21 mouse cellular contexts compared by ENCODE assay signal in genomic region chr2:125577670-125578069, GRCm38 (mm10). TPM values are rescaled to one million over a fixed set of nuclear protein-coding genes. Genes with fewer than 3 reads are reported as not detected.
DNase-seq lines count a peak whose midpoint lies in the region; ATAC-seq and TF ChIP-seq lines count a peak whose summit lies in the region.
"Had no signal": no experiment of that assay in that cellular context is flagged by ENCODE, and none has a peak within 500 bp of the region (broad histone marks: within the 10 kb centered on the region; RNA-seq: fewer than 3 reads in every experiment).

No protein-coding gene starts in this region.

- H3K4me3 ChIP-seq in gastrocnemius, adult 2 months: no peak overlapping the region
- H3K4me3 ChIP-seq in intestine, embryonic 15.5 days (replicated peaks): no peak overlapping the region
- H3K4me3 ChIP-seq: embryonic facial prominence, embryonic 15.5 days; erythroblast, embryonic 14.5 days; forebrain, embryonic 10.5 days; heart, embryonic 15.5 days; hindbrain, embryonic 10.5 days had no signal

- peaks cover 22% of the 10 kb centered on the region for H3K36me3 ChIP-seq in intestine, embryonic 15.5 days

- H3K4me1 ChIP-seq in intestine, embryonic 15.5 days (replicated peaks): no peaks in the 10 kb centered on the region
- H3K4me1 ChIP-seq: embryonic facial prominence, embryonic 15.5 days; forebrain, embryonic 10.5 days; heart, embryonic 15.5 days; hindbrain, embryonic 10.5 days had no signal

- 80% methylated on average over 4 of the region's 4 CpGs for WGBS in intestine, embryonic 15.5 days

- DNase-seq in gastrocnemius, adult 2 months: peak; percentile 48
- no peak for DNase-seq in gastrocnemius, postnatal 36 days
- DNase-seq in heart, adult 8-10 months (ENCODE audit: low spot score): peak; percentile 16
- DNase-seq in heart, postnatal 14 days: no peak
- peak; percentile 22 for DNase-seq in ZHBTc4 (ENCODE audit: low read depth, low spot score)
- peak; percentile 76 for DNase-seq in skeletal muscle tissue, adult 2 months (ENCODE audit: low read depth, low spot score)
- DNase-seq: adrenal gland, adult 8-10 months; adrenal gland, postnatal 36 days; cerebellum, adult 8-10 months; cerebellum, postnatal 14 days; embryo, embryonic 11 days; kidney, adult 8-10 months had no signal

- H3K9me3 ChIP-seq in intestine, embryonic 15.5 days: no peaks in the 10 kb centered on the region
- H3K9me3 ChIP-seq: embryonic facial prominence, embryonic 15.5 days; forebrain, embryonic 10.5 days; hindbrain, embryonic 10.5 days had no signal

- no peaks in the 10 kb centered on the region for H3K27me3 ChIP-seq in intestine, embryonic 15.5 days (replicated peaks)
- H3K27me3 ChIP-seq: embryonic facial prominence, embryonic 15.5 days; heart, embryonic 15.5 days had no signal

- TF ChIP-seq CTCF in gastrocnemius, adult 2 months (IDR thresholded peaks at IDR 0.05): no peak

- intact Hi-C loops in gastrocnemius, adult 2 months (cut with DNase I): no loop called here
- intact Hi-C loops in gastrocnemius, postnatal 36 days (cut with DNase I): no loop called here
- intact Hi-C loops in heart, postnatal 14 days (cut with DNase I): loop anchor here (5.0 kb wide), 1 partner anchor 70 kb away; the partner anchor contains the start of genes Fbn1 and Gm9913

- H3K9ac ChIP-seq in intestine, embryonic 15.5 days: no peak overlapping the region
- H3K9ac ChIP-seq: embryonic facial prominence, embryonic 15.5 days; heart, embryonic 15.5 days; hindbrain, embryonic 14.5 days had no signal

- H3K27ac ChIP-seq in gastrocnemius, adult 2 months: peak overlapping the region; percentile 78
- no peak overlapping the region for H3K27ac ChIP-seq in intestine, embryonic 15.5 days
- H3K27ac ChIP-seq: embryonic facial prominence, embryonic 15.5 days; forebrain, embryonic 10.5 days; heart, embryonic 15.5 days; hindbrain, embryonic 10.5 days; hindbrain, embryonic 14.5 days had no signal

- no peak for ATAC-seq in intestine, embryonic 15.5 days
- ATAC-seq: forebrain, embryonic 14.5 days; intestine, postnatal 0 days had no signal

- no peak overlapping the region for H3K4me2 ChIP-seq in intestine, embryonic 15.5 days (replicated peaks)
- H3K4me2 ChIP-seq: embryonic facial prominence, embryonic 15.5 days; heart, embryonic 15.5 days; hindbrain, embryonic 14.5 days had no signal

RNA-seq across cellular contexts. Expression of gene Cep152, which starts 47.2 kb away (rescaled TPM):
- 1 to 10 TPM; 1.2 to 1.4 TPM for total RNA-seq in gastrocnemius, adult 2 months (2021)
- total RNA-seq in gastrocnemius, postnatal 36 days (2021): 1 to 10 TPM in 1 of 2 experiments, under 1 TPM in 1; 0.99 to 1.2 TPM
- 1 to 10 TPM; 1.3 to 1.6 (median 1.5) TPM for total RNA-seq in heart, adult 8-10 months (2022)
- 1 to 10 TPM; 2.1 TPM for total RNA-seq in heart, postnatal 14 days (2021)
- 4.7 TPM in 2 replicates for polyA plus RNA-seq in intestine, embryonic 15.5 days (2015; fragmentation: Nextera tagmentation; extraction: Ambion mirVana)

Comparison
In these comparisons a context has a peak if more than half of its experiments do, and no peak if none do; other contexts are left out.
1. DNase-seq: peak in gastrocnemius, adult 2 months (single experiment), heart, adult 8-10 months (single experiment), ZHBTc4 (single experiment) and skeletal muscle tissue, adult 2 months (single experiment); none in gastrocnemius, postnatal 36 days (0 of 2) and heart, postnatal 14 days (0 of 2).